Mouse (Mus musculus): ENCODE results near the gene Eif1ad.
"Not testable (repeated sequence)": the region's sequence is repeated elsewhere in the genome, so short reads cannot be mapped to it uniquely, and the experiment has no call there.

Eif1ad gene

GRCm38 (mm10) chr19:5366175-5367052, at the start of gene Eif1ad:
TSS of gene Eif1ad (plus strand) at chr19:5366741.
- peak; percentile 91 to 93 for DNase-seq

GRCm38 (mm10) chr19:5323801-5324200, 42.7 kb upstream of the Eif1ad start:
- peak; percentile 60 to 64 for DNase-seq

GRCm38 (mm10) chr19:5327970-5328369, 38.6 kb upstream of the Eif1ad start:
- no peak for DNase-seq

- no peak for DNase-seq
Measured at GRCm38 (mm10) chr19:5334741-5335140, 31.8 kb upstream of the Eif1ad start.

- no peak for DNase-seq
Measured at GRCm38 (mm10) chr19:5335441-5335840, 31.1 kb upstream of the Eif1ad start, which contains the start of gene Catsper1. TSS of gene Catsper1 (plus strand) at chr19:5335741.

GRCm38 (mm10) chr19:5337975-5338374, 28.6 kb upstream of the Eif1ad start:
- peak; percentile 74 to 75 for DNase-seq

GRCm38 (mm10) chr19:5341360-5341759, 25.2 kb upstream of the Eif1ad start:
- DNase-seq: no peak

GRCm38 (mm10) chr19:5345297-5346131, 21.0 kb upstream of the Eif1ad start:
- no peak for DNase-seq

GRCm38 (mm10) chr19:5348064-5348463, 18.5 kb upstream of the Eif1ad start:
- no peak for DNase-seq

- DNase-seq: peak; percentile 29
Measured at GRCm38 (mm10) chr19:5348526-5349501, 17.7 kb upstream of the Eif1ad start.

GRCm38 (mm10) chr19:5349502-5349873, 17.1 kb upstream of the Eif1ad start, which contains the start of gene Cst6:
TSS of gene Cst6 (minus strand) at chr19:5349574.
- DNase-seq: not testable (repeated sequence)

- DNase-seq: no peak
Measured at GRCm38 (mm10) chr19:5353609-5354008, 12.9 kb upstream of the Eif1ad start.

GRCm38 (mm10) chr19:5356080-5356479, 10.5 kb upstream of the Eif1ad start:
- no peak for DNase-seq

- DNase-seq: no peak
Measured at GRCm38 (mm10) chr19:5362186-5362585, 4.4 kb upstream of the Eif1ad start.

GRCm38 (mm10) chr19:5364124-5364523, 2.4 kb upstream of the Eif1ad start:
- DNase-seq: no peak

- DNase-seq: peak in 1 of 2 experiments; percentile 38
Measured at GRCm38 (mm10) chr19:5365751-5366150, 790 bp upstream of the Eif1ad start.

GRCm38 (mm10) chr19:5367053-5367359, 465 bp downstream of the Eif1ad start, which contains the start of gene Banf1:
TSS of gene Banf1 (minus strand) at chr19:5367168.
- DNase-seq: no peak

GRCm38 (mm10) chr19:5367455-5367854, 914 bp downstream of the Eif1ad start:
- no peak for DNase-seq

GRCm38 (mm10) chr19:5370932-5371331, 4.4 kb downstream of the Eif1ad start:
- no peak for DNase-seq

- no peak for DNase-seq
Measured at GRCm38 (mm10) chr19:5372724-5373123, 6.2 kb downstream of the Eif1ad start.

- no peak for DNase-seq
Measured at GRCm38 (mm10) chr19:5374177-5374576, 7.6 kb downstream of the Eif1ad start.

GRCm38 (mm10) chr19:5374748-5375147, 8.2 kb downstream of the Eif1ad start:
- DNase-seq: no peak
